Comparison of ENCODE assay signal across 8 mouse cellular contexts in genomic region chr11:78114676-78115366, GRCm38 (mm10). TPM values are rescaled to one million over a fixed set of nuclear protein-coding genes. Genes with fewer than 3 reads are reported as not detected.
A peak's percentile ranks its signal among the peaks of the same experiment; 100 is the strongest.
DNase-seq lines count a peak whose midpoint lies in the region; ATAC-seq and TF ChIP-seq lines count a peak whose summit lies in the region.

No protein-coding gene starts in this region.

- H3K9ac ChIP-seq in lung, embryonic 16.5 days (ENCODE audit: low read length), result peak overlapping the region; percentile 80
- peak overlapping the region; percentile 69 for H3K9ac ChIP-seq in embryonic facial prominence, embryonic 14.5 days (ENCODE audit: low read depth, low read length)
- H3K9ac ChIP-seq in limb, embryonic 14.5 days (ENCODE audit: low read depth, low read length, severe bottlenecking), result peak overlapping the region; percentile 70

- peak overlapping the region; percentile 65 for H3K4me2 ChIP-seq in lung, embryonic 16.5 days (ENCODE audit: low read depth, low read length)
- H3K4me2 ChIP-seq in embryonic facial prominence, embryonic 14.5 days (ENCODE audit: low read depth, low read length), result peak overlapping the region; percentile 57
- peak overlapping the region; percentile 57 for H3K4me2 ChIP-seq in limb, embryonic 14.5 days (replicated peaks; ENCODE audit: low read depth, low read length, severe bottlenecking)

- H3K4me1 ChIP-seq in lung, embryonic 16.5 days (replicated peaks; ENCODE audit: control insufficient read depth, insufficient read depth, low read length), result peaks cover 15% of the 10 kb centered on the region
- peaks cover 14% of the 10 kb centered on the region; the same call in 1 of the 2 replicates for H3K4me1 ChIP-seq in embryonic facial prominence, embryonic 14.5 days (ENCODE audit: control insufficient read depth, insufficient read depth, low read length)
- peaks cover 3% of the 10 kb centered on the region; the same call in 1 of the 2 replicates for H3K4me1 ChIP-seq in limb, embryonic 14.5 days (ENCODE audit: control insufficient read depth, insufficient read depth, low read length)

- no peaks in the 10 kb centered on the region for H3K9me3 ChIP-seq in lung, embryonic 16.5 days (ENCODE audit: control insufficient read depth, low read length)
- H3K9me3 ChIP-seq in embryonic facial prominence, embryonic 14.5 days (ENCODE audit: control insufficient read depth, low read length), result no peaks in the 10 kb centered on the region
- no peaks in the 10 kb centered on the region for H3K9me3 ChIP-seq in limb, embryonic 14.5 days (ENCODE audit: control insufficient read depth, low read length)

- no peaks in the 10 kb centered on the region for H3K36me3 ChIP-seq in lung, embryonic 16.5 days (ENCODE audit: control insufficient read depth, insufficient read depth, low read length)
- H3K36me3 ChIP-seq in embryonic facial prominence, embryonic 14.5 days (ENCODE audit: control insufficient read depth, insufficient read depth, low read length), result no peaks in the 10 kb centered on the region
- H3K36me3 ChIP-seq in limb, embryonic 14.5 days (ENCODE audit: control insufficient read depth, insufficient read depth, low read length), result no peaks in the 10 kb centered on the region
- no peaks in the 10 kb centered on the region for H3K36me3 ChIP-seq in splenic B cell, adult 2 months (ENCODE audit: control insufficient read depth, insufficient read depth, low read length, poor library complexity, severe bottlenecking)

- WGBS in lung, embryonic 16.5 days, result 5% methylated on average over 19 of the region's 19 CpGs
- 6% methylated on average over 19 of the region's 19 CpGs for WGBS in embryonic facial prominence, embryonic 14.5 days
- WGBS in limb, embryonic 14.5 days, result 8% methylated on average over 19 of the region's 19 CpGs

- TF ChIP-seq POLR2A in limb, embryonic 14.5 days (IDR thresholded peaks at IDR 0.05; ENCODE audit: borderline replicate concordance, extremely low read depth, insufficient read depth, insufficient read length), result peak; percentile 58; the same call in 1 of the 2 replicates

- peak overlapping the region; percentile 70 for H3K4me3 ChIP-seq in lung, embryonic 16.5 days (ENCODE audit: low read length)
- peak overlapping the region; percentile 64 for H3K4me3 ChIP-seq in embryonic facial prominence, embryonic 14.5 days (ENCODE audit: low read depth, low read length)
- peak overlapping the region; percentile 66 for H3K4me3 ChIP-seq in limb, embryonic 14.5 days (replicated peaks; ENCODE audit: low read length)

- H3K27me3 ChIP-seq in lung, embryonic 16.5 days (ENCODE audit: control insufficient read depth, insufficient read depth, low read depth, low read length), result no peaks in the 10 kb centered on the region
- H3K27me3 ChIP-seq in embryonic facial prominence, embryonic 14.5 days (replicated peaks; ENCODE audit: control insufficient read depth, insufficient read depth, low read length), result no peaks in the 10 kb centered on the region
- H3K27me3 ChIP-seq in limb, embryonic 14.5 days (ENCODE audit: control insufficient read depth, insufficient read depth, low read length), result no peaks in the 10 kb centered on the region
- H3K27me3 ChIP-seq in splenic B cell, adult 2 months (ENCODE audit: control insufficient read depth, insufficient read depth, low read length, poor library complexity, severe bottlenecking), result no peaks in the 10 kb centered on the region; the same call in 1 of the 2 replicates

- DNase-seq in lung, postnatal 36 days, result no peak
- DNase-seq in embryonic facial prominence, embryonic 14.5 days (ENCODE audit: low spot score), result no peak
- DNase-seq in limb, embryonic 14.5 days (ENCODE audit: low spot score), result no peak
- DNase-seq in splenic B cell, adult 2 months (ENCODE audit: low read depth, low spot score), result peak; percentile 6
- DNase-seq in frontal cortex, postnatal 25 days (ENCODE audit: low spot score in 2 of 2), result no peak
- no peak for DNase-seq in urinary bladder, postnatal 10 days (ENCODE audit: low spot score)
- DNase-seq in c-Kit-positive CD71-positive TER-119-positive erythroid progenitor cells, embryonic 14.5 days (ENCODE audit: low spot score), result no peak

- H3K27ac ChIP-seq in lung, embryonic 16.5 days (ENCODE audit: low read length), result peak overlapping the region; percentile 72
- peak overlapping the region; percentile 81 for H3K27ac ChIP-seq in embryonic facial prominence, embryonic 14.5 days (replicated peaks; ENCODE audit: low read depth, low read length)
- peak overlapping the region; percentile 49 for H3K27ac ChIP-seq in limb, embryonic 14.5 days (replicated peaks; ENCODE audit: low read depth, low read length)

- ATAC-seq in lung, embryonic 16.5 days (ENCODE audit: low read depth), result no peak
- ATAC-seq in embryonic facial prominence, embryonic 14.5 days (ENCODE audit: low read depth), result no peak
- ATAC-seq in limb, embryonic 14.5 days (ENCODE audit: low FRiP score, low read depth), result no peak

RNA-seq across cellular contexts. Expression of gene Fam222b, which starts 20.4 kb away (rescaled TPM):
- 13.6 and 17.1 TPM in 2 replicates for polyA plus RNA-seq in lung, embryonic 16.5 days (2015; fragmentation: Nextera tagmentation; extraction: Ambion mirVana)
- polyA plus RNA-seq in embryonic facial prominence, embryonic 14.5 days (2014; fragmentation: Nextera tagmentation; extraction: Ambion mirVana), result 15.9 and 16.3 TPM in 2 replicates
- polyA plus RNA-seq in limb, embryonic 14.5 days (2012; rRNA removed), result 11.7 and 15.9 TPM in 2 replicates
- polyA plus RNA-seq in limb, embryonic 14.5 days (2014; fragmentation: Nextera tagmentation; extraction: Ambion mirVana), result 13.3 and 18.1 TPM in 2 replicates

RNA-seq across cellular contexts. Expression of gene Eral1, which starts 34.6 kb away (rescaled TPM):
- 35.0 and 35.1 TPM in 2 replicates for polyA plus RNA-seq in lung, embryonic 16.5 days (2015; fragmentation: Nextera tagmentation; extraction: Ambion mirVana)
- 30.9 and 32.4 TPM in 2 replicates for polyA plus RNA-seq in embryonic facial prominence, embryonic 14.5 days (2014; fragmentation: Nextera tagmentation; extraction: Ambion mirVana)
- 34.4 and 42.2 TPM in 2 replicates for polyA plus RNA-seq in limb, embryonic 14.5 days (2012; rRNA removed)
- polyA plus RNA-seq in limb, embryonic 14.5 days (2014; fragmentation: Nextera tagmentation; extraction: Ambion mirVana), result 35.8 and 38.4 TPM in 2 replicates

RNA-seq across cellular contexts. Expression of gene Traf4, which starts 50.6 kb away (rescaled TPM):
- polyA plus RNA-seq in lung, embryonic 16.5 days (2015; fragmentation: Nextera tagmentation; extraction: Ambion mirVana), result 84.2 and 96.3 TPM in 2 replicates
- 52.4 and 60.8 TPM in 2 replicates for polyA plus RNA-seq in embryonic facial prominence, embryonic 14.5 days (2014; fragmentation: Nextera tagmentation; extraction: Ambion mirVana)
- 159 and 212 TPM in 2 replicates for polyA plus RNA-seq in limb, embryonic 14.5 days (2012; rRNA removed)
- polyA plus RNA-seq in limb, embryonic 14.5 days (2014; fragmentation: Nextera tagmentation; extraction: Ambion mirVana), result 59.0 and 67.7 TPM in 2 replicates
